Mouse (Mus musculus): ENCODE data around the gene H2afz.
"Not testable (repeated sequence)": the region's sequence is repeated elsewhere in the genome, so short reads cannot be mapped to it uniquely, and the experiment has no call there.

Gene H2afz

DNA sequence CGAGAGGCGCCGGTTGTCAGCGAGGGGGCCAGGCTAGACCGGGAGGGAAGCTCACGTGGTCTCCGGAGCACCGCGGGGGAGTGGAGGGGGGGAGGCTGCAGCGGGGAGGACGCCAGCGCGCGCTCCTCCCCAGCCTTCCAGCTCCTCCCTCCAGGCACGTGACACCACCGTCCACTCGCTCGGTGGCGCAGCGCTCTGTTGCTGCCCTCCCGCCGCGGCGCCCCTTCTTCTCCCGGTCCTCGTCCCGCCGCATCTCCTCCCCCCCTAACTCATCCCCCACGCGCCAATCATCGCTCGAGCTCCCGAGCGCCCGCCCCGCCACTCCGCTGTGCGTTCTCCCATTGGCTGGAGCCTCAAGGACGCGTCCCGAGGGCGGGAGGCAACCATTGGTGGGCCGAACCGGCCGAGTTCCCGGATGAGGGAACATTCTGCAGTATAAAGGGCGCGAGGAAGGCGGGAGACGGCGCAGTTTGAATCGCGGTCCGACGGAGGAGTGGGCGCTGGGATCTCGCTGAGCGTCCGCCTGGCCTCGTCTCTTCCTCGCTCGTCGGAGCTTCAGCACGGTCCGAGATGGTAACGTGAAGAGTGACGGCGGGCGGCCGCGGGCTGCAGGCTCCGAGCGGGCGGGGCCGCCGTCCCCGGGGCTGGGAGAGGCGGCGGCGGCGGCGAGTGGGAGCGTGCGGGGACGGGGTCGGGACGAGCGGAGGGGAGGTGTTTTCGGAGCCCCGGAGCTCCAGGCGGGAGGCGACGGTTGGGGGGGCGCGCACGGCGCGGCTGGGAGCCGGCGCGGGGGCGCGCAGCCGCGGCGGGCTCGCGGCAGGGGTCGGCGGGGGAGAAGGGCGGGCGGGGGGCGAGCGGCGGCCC lies at the start of gene H2afz:
H2afz (plus strand) TSS at position 364 of the 864 bp plus-strand sequence.
- DNase-seq (ENCODE audit: low read depth, low spot score) = peak; percentile 97

DNA sequence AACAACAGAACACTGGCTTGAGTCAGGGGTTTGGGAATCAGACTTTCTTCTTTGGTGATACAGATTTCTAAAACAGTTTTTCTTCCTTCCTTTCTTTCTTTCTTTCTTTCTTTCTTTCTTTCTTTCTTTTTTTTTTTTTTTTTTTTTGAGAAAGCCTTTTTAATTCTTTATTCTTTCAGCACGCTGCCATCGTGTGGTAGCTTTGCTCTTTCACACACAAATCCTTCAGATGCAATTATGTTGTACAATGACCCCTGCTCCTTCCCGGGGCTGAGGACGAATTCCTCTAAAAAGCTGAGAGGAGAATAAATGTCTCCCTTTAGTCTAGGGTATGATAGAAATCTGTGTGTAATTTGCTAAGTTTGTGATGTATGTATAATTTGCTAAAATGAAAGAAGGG lies 45.6 kb upstream of the H2afz start:
- DNase-seq (ENCODE audit: low read depth, low spot score) = no peak

DNA sequence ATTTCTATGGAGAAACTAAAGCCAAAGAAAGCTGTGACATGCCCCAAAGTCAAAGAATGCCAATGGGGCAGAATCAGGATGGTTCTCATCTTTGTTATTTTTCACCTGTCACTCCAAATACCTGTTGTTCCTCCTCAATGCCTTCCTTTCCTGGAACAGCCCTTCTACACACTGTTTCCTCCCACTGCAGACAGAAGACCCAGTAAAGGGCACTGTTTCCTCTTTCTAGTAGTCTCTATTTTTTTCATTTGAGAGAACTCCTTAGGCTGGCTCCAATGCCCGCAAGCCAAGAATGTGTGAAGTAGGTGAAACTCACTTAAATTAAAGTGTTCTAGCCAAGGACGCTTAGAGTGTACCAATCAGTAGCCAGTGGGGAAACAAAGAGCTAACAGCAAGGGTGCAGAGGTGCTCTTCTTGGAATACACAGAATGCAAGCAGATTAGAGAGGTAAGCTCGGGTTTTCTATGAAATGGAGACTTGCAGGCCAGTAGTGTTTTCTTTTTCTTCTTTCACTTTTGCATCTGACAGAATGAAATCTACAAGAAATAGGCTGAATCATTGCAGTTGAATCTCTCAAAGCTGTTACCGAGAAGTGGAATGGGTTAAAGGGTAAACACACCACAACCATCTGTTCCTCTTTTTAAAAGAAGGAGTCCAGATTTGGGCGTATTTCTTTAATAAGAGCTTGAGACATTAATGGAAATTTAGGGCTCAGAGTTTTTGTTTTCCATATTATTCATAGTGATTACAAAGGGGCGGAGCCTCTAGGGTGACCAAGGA lies 43.4 kb upstream of the H2afz start:
- DNase-seq (ENCODE audit: low read depth, low spot score) = no peak

DNA sequence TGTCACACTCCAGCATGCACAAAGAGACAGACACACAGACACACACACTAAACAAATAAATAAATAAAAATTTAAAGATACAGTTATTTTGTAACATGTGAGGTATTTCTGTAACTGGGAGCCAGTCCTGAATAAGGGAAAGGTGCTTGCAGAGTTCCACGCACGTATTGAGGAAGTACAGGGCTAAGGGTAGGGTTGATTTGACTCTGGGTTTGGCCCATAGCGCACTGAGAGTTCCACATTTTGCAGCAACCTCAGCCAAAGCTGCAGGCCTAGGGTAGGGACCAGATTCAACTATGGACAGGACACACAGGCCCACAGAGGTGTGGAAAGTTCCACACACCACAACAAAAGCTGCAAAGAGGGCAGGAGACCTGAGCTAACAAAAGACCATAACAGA lies 41.0 kb upstream of the H2afz start:
- no peak for DNase-seq (ENCODE audit: low read depth, low spot score)

DNA sequence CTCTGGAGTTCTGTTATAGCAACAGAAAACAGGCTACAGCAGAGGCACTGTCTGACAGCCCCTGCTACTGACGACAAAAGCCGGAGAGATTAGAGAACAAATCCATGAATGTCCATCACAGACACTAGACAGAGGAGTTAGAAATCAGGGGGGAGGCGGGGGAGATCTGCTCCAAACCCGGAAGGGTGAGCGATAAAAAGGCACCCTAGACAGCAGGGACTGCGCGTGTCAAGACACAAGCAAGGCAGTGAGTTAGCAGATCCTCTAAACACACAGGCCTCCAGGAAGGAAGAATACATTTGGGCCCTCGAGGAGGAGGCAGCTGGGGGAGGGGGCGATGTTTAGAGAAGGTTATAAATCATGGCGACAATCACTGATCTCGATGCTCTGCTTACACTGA lies 36.6 kb upstream of the H2afz start:
- DNase-seq (ENCODE audit: low read depth, low spot score) = no peak

DNA sequence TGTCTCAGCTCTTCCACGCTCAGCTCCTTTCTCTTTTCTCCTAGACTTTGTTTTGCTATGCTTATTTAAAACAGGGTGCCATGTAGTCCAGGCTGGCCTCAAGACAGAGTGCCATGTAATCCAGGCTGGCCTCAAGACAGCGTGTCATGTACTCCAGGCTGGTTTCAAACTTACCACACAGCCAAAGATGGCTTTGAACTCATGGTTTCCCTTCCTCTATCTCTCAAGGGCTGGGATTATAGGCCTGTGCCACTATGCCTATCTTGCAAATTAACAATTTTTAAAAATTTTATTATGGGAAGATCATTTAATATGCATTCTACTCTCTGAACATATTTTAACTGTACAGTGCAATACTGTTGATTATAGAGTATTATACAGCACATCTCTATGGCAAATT lies 33.1 kb upstream of the H2afz start:
- DNase-seq (ENCODE audit: low read depth, low spot score) = no peak

DNA sequence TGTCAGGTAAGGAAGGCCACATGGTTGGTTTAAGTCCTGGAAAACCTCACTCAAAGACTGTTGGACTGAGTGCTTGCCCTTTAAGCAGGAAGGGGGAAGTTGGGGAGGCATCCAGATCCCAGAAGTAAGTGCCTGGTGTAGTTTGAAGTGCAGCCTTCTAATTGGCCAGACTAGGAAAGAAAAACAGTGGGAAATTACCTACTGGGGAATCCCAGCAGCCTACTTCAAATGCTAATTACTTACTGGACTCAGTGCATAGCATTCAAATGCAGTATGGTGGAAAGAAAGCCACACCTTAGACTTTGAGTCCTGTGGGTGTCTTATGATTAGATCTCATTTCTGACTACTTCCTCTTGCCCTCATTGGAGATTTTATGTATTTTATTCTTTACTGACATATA lies 31.2 kb upstream of the H2afz start:
- no peak for DNase-seq (ENCODE audit: low read depth, low spot score)

DNA sequence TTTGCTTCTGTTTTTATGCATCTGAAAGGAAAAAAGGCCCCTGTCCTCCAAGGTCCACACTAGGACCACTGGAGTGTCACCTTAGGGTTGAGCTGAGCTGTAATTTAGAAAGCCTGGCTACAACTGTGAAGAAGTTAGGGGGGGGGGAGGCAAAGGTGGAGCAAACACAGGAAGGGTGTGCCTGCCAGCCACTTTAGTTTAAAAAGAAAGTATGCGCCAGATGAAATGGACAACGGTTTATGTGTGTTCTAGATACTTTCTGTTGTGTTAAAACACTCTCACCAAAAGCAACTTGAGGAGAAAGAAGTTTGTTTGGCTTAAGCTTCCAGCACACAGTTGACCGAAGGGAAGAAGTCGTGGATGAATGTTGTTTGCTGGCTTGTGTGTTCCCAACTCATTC lies 30.6 kb upstream of the H2afz start:
- no peak for DNase-seq (ENCODE audit: low read depth, low spot score)

DNA sequence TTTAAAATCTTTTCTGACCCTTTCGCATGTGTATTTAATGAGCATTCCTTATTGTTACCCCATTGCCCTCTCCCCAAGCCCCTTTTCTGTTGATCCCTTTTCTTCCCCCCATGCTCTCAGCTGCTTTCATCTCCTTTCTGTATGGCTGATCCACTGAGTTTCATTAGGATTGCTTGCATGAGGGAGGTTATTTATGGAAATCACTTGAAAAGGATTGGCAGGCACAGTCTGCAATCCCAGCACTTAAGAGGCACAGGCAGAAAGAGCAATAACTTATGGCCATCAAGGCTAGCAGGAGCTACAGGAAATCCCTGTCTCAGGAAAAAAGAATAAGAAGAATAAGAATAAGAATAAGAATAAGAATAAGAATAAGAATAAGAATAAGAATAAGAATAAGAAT lies 27.7 kb upstream of the H2afz start:
- no peak for DNase-seq (ENCODE audit: low read depth, low spot score)

DNA sequence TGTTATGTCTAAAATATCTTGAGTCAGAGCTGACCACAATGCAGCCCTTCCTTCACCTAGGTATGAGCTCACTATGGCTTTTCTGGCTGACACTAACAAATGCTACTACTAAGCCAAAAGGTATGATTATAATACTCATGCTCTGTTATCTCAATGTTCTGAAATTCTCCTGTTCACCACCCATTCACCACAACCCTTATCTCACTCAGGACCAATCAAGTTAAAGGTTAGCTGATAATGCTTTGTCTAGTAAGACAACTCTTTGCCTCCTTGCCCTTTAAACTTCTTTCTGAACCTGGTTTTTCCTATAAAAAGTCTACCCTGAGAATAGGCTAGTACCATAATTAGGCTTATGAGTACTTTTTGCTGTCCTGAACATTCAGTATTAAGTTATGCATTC lies 26.1 kb upstream of the H2afz start:
- no peak for DNase-seq (ENCODE audit: low read depth, low spot score)

DNA sequence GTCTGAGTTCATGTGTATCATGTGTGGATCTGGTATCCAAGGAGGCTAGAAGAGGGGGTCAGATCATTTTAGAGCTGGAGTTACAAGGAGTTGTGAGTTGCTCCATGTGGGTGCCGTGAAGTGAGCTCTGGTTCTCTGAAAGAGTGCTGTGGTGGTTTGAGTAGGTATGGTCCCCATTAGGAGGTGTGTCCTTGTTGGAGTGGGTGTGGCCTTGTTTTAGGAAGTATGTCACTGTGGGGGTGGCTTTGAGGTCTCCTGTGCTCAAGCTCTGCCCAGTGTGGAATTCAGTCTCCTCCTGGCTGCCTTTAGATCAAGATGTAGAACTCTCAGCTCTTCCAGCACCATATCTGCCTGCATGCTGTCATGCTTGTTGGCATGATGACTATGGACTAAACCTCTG lies 21.3 kb upstream of the H2afz start:
- no peak for DNase-seq (ENCODE audit: low read depth, low spot score)

DNA sequence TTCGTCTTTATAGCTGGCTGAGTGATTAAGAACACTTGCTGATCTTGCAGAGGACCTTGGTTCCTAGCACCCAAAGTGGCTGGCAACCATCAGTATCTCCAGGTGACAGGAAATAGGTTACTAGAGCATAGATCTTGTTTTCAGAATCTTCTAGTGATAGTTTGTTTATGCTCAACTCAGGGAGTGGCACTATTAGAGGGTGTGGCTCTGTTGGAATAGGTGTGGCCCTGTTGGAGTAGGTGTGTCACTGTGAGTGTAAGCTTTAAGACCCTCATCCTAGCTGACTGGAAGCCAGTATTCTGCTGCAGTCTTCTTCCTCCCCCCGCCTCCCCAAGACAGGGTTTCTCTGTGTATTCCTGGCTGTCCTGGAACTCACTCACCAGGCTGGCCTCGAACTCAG lies 20.0 kb upstream of the H2afz start:
- DNase-seq (ENCODE audit: low read depth, low spot score) = no peak

DNA sequence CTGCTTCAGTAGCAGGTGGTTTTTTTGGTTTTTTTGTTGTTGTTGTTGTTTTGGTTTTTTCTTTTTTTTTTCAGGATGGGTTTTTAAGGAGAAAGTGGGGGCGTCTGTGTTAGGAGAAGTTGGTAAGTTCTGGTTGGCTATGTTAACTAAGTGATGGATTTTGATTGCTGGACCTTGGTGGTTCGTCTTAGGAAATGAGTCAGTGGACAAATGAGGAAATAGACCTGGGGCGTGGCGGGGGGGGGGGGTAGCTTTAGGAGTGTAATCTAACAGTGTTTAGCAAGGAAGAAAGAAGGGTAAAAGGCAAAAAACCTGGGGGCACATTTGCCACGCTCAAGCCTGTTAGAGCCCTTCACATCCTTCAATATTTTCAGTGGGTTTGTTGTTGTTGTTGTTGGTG lies 17.7 kb upstream of the H2afz start:
- no peak for DNase-seq (ENCODE audit: low read depth, low spot score)

DNA sequence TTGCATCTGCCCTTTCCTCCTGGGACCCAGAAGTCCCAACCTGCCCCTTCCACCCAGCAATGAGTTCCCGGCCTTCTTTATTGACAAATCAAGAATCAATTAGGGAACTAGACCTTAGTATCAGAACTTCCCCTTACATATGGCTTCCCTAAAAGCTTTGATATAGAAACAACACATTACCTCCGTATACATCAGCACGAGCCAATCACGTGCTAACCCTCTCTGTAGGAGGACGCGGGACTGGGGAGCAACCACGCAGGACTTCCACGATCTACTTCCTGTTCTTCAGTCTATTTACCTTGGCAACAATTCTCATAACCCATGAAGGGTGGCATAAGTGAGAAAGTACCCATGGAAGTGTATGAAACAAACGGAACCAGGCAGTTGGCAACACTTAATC lies 15.9 kb upstream of the H2afz start:
- no peak for DNase-seq (ENCODE audit: low read depth, low spot score)

DNA sequence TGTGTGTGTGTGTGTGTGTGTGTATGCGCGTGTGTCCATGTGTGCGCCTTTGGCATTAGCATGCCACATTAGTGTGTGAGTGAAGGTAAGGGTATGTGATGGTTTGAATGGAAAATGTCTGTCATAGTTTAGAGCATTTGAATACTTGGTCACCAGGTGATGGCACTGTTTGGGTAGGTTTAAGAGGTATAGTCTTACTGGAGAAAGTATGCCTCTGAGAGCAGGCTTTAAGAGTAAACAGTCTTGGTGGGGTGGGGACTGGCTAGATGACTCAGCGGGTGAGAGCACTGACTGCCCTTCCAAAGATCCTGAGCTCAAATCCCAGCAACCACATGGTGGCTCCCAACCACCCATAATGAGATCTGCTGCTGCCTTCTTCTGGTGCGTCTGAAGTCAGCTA lies 14.6 kb upstream of the H2afz start:
- DNase-seq (ENCODE audit: low read depth, low spot score) = no peak

DNA sequence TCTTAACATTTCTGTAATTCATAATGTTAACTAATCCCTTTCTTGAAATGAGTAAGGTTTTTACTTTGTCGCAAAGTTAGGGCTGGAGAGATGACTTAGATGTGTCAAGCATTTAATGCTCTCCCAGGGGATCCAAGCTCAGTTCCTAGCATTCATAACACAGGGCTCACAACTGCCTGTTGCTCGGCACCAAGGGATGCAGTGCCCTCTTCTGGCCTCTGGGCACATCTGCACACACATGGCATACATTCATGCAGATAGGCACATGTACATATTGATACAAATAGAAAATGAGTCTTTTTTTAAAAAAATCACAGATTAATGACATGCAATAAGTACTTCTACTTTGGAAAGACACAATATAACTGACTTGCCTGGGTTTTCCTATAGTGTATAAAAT lies 13.1 kb upstream of the H2afz start:
- DNase-seq (ENCODE audit: low read depth, low spot score) = no peak

DNA sequence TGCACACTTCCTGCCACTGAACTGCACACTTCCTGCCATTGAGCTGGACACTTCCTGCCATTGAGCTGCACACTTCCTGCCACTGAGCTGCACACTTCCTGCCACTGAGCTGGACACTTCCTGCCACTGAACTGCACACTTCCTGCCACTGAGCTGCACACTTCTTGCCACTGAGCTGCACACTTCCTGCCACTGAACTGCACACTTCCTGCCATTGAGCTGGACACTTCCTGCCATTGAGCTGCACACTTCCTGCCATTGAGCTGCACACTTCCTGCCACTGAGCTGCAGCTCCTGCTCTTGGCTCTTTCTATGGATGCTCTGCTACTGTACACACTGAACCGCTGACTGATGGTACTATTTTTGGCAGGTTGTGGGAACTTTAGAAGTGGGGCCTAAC lies 11.3 kb upstream of the H2afz start:
- not testable (repeated sequence) for DNase-seq (ENCODE audit: low read depth, low spot score)

DNA sequence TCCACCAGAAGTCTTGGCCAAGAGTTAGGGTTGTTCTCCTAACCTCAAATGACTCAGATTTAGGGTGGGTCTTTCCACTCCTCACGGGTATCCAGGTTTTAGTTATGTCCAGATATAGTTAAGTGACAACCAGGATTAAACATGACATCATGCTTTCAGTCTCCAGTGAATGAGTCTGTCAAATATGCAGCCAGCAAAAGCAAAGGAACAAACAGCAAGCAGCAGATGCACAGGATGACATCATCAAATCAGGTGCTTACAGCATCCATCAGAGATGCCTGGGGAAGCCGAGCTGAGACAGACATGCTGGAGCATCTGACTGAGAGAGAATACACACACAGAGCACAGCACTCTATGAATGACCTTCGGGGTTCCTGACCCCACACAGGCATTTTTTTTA lies 9.0 kb upstream of the H2afz start:
- DNase-seq (ENCODE audit: low read depth, low spot score) = no peak

DNA sequence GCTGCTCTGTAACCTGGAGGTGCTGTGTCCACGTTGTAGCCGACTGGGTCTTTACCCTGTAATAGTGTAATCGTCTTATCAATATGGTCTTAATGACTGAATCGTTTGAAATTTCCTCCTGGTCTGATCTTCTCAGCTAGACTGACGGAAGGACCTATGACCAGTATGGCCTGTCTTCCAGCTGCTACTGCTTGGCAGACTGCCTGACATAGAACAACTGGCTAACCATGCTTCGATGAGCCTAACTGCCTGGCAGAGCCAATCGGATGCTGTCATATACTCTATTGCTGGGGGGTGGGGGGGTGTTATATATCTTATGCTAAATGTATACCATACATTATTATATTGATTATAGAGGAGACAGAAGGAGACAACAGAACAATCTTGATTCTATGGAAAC lies 8.2 kb upstream of the H2afz start:
- no peak for DNase-seq (ENCODE audit: low read depth, low spot score)

DNA sequence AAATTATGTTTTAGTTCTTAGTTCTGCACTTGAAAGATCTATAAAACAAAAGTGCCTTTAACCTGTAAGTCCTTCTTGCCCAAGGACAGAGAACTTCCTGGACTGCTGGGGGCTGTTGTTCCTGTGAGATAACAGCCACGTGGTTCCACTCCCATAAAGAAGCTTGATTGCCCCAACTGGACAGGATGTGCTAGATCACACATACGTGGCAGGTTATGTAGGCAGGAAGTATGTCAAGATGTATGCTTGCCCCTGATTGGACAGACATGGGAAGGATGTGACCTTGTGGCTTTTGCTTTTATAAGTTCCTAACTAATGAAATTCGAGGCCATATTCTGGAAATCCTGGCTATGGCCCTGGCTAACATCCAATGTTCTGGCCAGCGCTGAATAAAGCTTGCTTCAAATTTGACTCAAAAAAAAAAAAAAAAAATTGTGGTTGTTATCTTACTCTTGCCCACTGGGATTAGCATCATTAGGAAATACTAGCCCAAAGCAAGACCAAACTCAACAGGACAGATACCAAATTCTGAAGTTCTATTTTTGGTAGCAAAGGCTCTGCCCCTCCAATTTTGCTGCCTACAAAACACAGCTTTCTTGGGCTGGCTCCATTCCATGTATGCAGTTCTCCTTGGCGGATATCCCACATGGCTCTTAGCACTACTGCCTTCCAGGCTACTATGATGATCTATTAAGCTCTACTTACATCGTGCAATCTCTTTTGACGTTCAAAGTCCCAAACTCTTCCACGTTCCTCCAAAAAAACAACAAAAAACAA lies 3.7 kb upstream of the H2afz start:
- DNase-seq (ENCODE audit: low read depth, low spot score) = no peak

DNA sequence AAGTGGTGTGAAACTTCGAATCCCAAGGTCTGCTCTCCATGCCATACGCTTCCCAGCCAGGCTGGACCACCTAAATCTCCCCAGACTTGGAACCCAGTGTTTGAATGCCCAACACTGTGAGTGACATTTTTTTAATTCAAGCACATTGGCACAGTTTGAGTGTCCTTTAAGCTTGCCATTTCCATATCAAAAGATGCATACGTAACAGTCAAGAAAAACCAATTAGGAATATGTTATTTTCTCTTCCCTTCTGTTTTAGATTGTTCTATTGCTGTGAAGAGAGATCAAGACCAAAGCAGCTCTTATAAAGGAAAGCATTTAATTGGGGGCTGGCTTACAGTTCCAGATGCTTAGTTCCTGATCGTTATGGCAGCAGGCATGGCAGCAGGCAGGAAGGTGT lies 2.9 kb upstream of the H2afz start:
- no peak for DNase-seq (ENCODE audit: low read depth, low spot score)

DNA sequence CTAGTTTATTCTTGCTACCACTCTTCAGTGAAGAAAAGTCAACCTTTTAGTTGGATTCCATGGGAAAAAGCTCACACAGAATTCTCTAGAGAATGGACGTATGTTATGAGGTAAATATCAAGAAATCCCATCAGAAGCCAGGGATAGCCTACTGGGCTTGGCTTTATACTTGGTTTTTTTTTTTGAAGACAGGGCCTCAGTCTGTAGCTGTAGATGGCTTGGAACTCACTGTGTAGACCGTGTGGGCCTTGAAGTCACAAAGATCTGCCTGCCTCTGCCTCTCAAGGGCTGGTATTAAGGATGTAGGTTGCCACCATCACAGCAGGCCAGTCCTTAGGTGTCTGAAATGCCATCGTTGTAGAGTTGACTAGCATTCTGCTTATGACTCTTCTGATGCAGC lies 1.7 kb upstream of the H2afz start:
- DNase-seq (ENCODE audit: low read depth, low spot score) = no peak
